Mouse (Mus musculus) embryo, embryonic 10.5 days (tissue): ENCODE data around the gene Grm4.

ENCODE experiments used
- DNase-seq: peaks from one replicate; pipeline ENCODE4 v3.0.0-alpha.2; 2015; ENCODE audit warnings: low spot score

The Grm4 gene

DNA sequence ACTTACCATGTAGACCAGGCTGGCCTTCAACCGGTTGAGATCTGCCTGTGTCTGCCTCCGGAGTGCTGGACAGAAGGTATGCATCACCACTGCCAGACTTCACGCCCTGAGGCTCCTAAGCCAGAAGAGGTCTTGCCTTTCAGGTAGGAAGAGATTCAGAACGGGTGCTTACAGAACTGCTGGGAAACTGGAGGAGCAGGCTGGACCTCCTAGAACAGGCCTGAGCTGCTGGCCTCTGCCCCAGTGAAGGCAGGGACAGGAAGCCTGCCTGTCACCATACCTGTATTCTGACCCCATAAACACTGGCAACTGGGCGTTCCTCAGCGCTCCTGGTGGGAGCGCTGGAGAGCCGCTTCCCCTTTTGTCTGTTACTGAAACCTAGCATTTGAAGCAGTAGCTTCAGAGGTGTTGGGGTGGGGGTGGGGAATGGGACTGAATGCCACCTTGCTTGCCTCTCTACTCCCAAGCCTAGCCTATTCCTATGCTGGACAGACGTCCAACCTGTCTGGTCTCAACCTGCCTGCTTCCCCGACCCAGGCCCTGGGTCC, 30.3 kb upstream of the Grm4 start:
- DNase-seq = no peak

DNA sequence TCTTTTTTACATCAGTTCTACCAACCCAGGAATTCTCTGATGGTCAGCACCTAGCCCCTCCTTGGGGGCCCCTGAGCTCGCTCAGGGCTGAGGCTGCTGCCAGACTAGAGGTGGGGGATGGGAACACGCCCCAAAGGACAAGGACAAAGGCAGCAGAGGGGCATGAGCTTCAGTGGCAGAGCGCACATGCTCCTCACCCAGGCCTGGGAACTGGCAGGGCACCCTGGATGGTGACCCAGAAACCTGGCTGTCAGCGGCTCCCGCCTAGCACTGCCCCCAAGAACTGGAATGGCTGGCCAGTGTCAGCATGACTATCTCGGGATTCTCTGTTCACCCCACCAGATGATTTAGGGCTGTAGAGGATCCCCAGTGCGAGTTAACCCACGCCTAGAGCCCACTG, 28.0 kb upstream of the Grm4 start:
- DNase-seq = peak; percentile 36

DNA sequence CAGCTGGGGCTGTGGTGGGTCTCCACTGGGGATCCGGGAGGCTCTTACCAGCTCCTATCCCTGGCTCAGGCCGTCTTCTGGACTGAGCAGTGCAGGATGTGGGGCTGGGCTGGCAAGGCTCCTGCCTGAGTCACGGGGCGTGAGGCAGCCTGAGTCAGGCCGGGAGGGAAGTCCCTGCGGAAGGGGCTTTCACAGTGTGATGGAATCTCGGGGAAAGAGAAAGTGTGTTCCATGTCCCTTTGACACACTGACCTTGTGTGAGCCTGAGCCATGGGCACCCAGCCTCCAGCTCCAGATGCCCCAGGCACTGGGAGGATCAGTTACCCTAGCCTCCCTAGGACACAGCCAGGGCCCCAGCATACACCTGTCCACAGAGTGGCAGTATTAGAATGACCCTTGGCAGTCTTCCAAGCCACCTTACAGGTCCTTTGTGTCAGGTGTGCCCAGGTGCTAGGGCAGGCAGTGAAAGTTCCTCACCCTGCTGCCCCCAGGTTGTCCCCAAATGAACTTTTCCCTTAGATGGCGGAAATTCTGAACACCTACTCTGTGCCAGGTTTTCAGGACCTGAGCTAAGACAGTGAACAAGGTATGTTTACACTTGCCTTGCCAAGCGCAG, 26.2 kb upstream of the Grm4 start:
- DNase-seq = no peak

DNA sequence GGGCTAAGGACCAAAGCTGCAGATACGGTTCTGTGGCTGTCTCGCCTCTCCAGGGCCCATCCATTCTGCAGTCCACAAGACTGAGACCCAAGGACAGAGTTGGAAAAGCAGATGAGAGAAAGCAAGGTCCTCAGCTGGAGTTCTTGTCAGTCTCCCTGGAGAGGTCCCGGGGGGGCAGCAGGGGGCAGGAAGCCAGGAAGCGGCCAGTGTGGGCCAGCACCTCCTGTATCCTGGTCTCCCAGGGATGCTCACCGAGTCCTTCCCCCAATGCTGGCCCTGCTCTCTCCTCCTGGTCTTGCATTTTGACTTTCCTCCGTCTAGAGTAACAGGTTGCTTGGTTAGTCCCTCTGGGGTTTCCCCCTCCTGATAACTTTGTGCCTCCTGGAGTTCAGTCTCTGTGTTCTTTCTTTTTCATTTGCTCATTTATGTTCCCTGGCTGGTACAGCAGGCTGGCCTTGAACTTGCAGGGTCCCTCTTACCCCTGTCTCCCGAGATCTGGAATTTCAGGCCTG, 25.4 kb upstream of the Grm4 start:
- no peak for DNase-seq

DNA sequence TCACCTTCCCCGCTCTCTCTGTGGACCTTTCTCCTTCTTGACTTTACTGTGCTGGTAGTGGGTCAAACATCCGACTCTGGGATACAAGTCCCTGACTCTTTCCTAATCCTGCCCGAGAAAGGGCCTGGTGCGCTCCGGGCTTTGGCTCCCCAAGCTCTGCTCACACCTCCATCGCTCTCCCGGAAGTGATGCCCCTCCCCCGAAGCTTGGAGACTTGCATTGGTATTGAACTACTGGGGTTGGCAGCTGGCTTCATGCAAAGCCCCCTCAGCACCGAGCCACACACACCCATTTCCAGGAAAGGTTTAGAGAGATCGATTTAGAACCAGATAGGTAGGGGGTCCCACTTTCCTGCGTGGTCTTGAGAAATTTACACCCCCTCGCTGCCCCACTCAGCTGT, 24.8 kb upstream of the Grm4 start:
- no peak for DNase-seq

DNA sequence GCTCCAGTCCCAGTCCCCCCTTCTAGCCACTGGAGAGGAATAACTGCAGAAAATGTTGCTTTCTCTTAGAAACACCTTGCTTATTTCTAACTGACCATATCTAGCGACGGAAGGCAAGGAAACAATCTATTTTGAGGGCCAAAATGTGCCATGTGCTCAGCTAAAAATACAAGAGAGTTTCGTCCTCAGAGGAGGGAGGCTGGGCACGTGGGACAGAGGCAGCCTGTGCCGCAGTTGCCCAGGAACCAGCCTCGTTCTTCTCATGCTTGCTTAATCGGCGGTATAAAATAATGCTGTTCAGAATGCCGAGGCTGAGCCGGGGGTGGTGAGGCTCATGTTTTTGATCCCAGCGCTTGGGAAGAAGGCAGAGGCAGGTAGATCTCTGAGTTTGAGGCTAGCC, 23.3 kb upstream of the Grm4 start:
- DNase-seq = no peak

DNA sequence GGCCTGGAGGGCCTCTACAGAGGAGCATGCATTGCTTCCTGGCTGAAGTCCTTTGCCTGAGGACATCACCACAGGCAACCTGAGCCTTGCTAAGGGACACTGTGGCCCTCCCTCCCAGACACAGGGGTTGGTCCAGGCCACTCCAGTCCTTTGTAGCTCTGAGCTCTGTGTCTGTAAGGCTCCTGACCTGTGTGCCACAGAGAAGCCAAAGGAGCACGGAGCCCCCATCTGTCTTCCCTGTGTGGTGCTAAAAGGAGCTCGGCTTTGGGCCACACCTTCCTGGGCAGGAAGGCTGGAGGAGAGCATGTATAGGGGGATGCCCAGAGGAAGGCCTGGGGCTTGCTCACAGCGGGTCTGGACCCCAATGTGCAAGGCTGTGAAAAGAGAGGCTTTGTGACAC, 20.8 kb upstream of the Grm4 start:
- DNase-seq = no peak

DNA sequence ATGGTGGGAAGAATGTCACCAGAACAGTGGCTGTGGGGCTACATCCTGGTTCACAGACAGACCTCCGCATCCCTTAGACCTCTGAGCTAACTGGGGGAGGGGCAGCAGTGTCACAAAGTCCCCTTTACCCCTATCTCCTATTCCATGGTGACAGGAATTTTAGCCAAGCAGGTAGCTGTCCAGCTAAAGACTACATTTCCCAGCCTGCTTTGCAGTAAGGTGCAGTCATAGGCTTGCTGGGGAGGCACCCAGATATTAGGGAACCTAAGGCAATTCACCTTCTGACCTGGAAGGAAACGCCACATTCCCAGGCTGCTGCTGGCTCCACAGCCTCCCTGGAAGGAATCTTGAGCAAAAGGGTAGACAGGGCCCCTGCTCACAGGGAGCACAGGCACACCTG, 20.1 kb upstream of the Grm4 start:
- DNase-seq = no peak

DNA sequence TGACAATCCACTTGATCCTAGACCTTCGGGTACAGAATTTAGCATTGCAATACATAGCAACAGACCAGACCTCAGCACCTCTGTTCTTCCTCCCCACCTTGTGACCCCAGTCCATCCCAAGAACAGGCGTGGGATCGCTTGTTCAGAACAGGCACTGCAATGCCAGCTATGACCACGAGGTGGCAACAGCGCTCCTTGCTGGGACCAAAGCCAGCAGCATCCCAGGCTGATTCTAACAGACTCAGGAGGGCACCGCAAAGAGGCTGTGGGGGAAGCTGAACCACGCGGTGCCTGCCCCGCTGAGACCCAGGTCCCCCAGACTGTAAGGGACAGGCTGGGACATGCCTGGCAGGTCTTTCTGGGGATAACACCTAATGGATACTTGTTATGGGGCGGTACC, 13.5 kb upstream of the Grm4 start:
- DNase-seq = peak; percentile 95

DNA sequence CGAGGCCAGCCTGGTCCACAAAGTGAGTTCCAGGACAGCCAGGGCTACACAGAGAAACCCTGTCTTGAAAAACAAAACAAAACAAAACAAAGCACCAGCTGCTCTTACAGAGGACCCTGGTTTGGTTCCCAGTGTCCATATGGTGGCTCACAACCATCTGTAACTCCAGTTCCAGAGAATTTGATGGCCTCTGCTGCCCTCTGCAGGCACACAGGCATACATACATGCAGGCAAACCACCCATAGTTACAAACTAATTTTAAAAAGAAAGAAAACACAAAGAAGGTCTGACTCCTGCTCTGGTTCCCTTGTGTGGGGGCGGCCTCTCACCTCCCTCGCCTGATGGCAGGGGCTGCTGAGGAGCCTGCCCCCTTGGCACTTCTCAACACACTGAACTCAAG, 12.2 kb upstream of the Grm4 start:
- no peak for DNase-seq

DNA sequence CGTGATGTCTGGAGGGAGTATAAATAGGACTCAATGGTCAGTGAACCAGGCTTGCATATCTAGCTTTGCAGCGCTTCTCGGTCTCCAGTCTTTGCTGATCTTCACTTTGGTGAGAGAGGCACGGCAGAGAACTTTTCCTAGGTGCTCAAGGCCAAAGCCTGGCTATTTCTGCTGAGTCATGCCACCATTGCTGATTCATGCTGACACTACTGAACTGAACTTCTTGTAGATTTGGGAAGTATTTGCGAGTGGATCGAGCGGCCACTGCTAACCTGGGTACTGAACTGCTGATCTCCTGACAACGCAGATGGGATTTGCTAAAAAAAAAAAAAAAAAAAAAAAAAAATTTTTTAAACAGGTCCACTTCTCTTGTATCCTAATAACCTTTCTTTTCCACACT, 10.9 kb upstream of the Grm4 start:
- DNase-seq = no peak

DNA sequence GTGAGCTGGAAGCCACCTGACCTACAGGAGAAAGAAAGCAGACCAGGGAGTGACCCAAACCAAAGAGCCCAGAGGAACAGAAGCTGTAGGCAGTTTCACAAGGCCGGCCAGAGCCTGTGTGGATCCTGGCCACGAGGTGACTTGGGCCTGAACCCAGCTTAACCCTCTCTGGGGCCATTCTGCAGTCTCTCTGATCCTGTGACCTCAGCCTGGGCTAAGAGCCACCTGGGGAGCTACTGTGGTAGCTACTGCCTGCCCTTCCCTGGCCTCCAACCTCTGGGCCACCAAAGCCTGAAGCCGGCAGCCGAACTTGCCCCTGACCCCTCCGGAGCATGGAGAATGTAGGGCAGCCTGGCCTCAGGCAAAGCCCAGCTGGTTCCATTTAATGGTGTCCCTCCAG, 7.6 kb upstream of the Grm4 start:
- DNase-seq = no peak

DNA sequence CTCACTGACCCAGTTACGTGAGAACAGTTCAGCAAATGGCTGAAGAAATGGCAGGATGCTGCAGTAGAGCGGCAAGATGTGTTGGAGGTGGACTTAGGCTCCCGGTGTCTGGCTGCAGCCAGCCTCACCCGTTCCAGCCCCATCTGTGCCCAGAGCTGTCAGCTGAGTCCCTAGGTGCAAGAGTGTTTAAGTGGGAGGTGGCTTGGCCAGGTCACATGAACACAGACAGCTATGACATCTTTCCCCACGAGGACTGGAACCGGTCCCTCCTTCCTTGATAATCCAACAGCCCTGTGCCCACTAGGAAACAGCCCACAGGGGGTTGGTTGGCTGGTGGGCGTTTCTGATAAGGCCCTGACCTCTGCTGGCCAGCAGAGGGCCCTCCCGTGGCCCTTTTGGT, 6.8 kb upstream of the Grm4 start:
- DNase-seq = no peak

DNA sequence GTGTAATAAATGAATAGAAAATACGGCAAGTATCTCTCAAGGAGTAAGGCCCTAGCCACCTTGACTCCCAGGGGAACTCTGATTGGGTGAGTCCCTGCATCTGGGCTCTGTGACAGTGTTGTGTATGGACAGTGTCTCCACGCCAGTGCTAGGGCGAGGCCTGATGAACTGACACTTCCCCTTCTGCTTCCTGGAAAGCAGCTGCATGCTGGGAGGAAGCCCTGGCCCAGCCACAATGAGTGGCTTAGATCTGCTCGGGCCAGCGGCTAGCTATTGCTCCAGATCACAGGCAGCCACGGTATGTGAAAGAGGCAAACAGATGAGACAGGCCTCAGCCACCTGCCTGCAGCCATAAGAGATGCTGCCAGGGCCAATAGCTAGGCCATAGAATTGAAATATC, 6.0 kb upstream of the Grm4 start:
- DNase-seq = no peak

DNA sequence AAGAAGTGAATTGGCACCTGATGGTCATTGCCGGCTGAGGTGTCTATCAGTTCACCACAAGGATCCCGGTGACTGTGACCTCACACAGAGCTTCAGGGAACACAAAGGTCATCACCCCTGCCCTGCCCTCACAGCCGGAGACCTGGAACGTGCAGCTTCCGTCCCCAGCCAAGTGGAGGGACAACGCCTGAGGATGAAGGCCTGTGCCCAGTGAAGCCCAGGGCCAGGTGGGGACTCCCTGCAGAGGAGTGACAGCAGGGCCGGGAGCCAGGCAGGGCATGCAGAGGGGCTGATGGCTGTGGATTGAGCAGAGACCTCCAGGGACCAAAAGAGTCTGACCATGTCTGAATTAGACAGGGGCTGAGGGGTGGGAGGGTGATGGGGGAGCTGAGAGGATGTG, 1.9 kb upstream of the Grm4 start:
- no peak for DNase-seq

DNA sequence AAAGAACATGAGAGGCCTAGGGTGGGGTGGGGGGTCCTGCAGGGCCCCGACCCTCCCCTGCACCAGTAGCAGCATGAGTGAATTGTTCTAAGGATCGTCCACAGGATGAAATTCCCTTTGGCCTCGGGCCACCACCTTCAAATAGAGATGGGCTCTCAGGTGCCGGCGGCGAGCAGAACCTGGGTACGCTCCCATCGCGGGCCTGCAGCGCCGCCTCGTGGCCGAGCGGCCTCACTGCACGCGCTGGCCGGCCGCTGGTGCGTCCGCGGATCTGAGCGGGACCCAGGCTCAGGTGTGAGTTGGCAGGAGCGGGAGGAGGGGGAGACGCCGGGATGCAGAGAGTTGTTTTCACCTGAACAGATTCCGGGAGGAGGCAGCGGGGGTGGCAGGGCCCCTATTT, 646 bp downstream of the Grm4 start:
- peak; percentile 79 for DNase-seq

DNA sequence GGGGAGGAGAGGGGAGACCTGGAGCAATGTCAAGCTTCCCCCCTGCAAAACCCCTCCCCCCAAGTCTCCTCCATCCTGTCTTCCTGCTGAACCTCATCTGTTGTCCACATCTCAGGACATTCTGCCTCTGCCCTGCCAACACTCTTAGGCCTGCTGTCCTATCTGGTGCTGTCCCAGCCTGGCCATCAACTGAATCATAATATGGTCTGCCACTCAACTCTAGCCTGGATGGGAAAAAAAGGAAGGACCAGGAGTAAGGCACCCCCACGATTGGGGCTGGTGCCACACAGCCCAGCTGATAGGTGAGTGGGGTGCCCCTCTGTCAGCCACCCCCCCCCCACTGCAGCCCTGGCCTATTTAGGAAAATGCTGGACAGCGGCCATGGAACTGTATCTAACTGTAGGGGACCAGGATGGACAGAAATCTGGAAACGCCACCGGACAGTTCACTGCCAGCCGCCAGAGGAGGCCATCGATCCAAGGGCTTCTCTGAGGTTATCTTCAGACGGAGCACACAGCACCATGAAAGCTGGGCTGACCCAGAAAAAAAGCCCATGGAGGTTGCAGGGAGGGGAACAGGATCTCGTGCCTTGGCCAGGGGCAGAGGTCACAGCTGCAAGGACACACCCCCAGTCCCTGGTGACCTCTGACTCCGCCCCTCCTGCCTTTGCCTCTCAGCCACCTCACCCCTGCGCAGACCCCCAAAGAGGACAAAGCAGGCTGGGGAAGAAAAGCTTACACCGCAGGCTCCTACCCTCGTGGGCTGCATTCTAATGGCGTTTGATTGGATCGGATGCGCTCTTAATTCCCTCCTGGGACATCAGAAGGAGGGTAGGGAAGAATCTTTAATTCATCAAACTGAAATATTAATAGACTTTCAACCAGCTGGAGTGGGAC, 2.3 kb downstream of the Grm4 start:
- DNase-seq = peak; percentile 77

DNA sequence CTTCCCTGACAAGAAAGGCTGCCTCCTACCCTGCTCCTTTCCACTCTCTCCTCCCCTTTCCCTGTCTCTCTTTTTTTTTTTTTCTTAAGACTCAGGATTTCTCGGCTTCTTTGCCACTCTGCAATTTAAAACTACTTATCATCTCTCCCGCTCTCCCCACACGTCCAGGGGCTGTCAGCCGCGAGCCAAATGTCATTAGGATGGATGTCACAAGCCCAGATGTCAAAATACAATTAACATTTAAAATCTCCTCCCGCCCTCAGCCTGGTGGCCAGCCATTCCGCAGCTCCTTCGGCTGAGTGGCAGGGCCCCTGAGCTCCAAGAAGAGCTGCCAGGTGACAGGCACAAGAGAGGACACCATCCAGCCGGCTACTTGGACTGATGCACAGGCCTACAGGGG, 2.9 kb downstream of the Grm4 start:
- peak; percentile 33 for DNase-seq

DNA sequence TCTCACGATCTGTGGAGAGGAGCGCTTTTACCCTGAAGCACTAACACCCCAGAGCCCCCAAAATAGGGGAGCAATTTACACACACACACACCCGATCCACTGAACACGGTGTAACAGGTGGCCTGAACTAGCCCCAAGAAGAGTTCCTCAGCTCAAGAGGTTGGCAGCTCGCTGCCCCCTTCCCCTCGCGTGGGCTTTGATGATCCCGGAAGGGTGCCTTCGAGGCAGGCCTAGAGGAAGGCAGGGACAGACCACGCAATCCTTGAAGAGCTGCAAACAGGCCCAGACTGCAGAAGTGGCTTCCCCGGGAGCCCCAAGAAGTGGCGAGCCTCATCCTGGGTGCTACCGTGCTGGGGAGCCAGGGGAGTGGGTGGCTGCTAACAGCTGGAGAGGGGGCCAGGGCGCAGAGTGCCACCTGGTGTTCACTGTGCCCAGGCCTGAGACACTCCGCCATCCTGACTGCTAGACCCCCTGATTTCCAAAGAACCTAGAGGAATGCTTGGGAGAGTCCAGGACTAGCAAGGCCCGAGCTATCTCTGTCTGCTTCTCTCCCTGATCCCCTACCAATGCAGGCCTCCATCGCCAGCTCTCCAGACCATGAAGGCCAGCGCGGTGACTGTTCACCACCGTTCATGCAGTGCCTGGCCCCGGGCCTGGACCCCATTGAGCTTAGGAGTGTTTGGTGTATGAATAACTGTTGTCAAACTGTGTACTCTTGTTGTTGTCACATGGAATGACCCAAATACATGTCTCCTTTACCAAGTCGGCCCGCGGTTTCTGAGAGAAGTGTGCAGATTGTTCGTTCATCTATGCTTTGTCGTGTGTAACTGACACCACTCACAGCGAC, 7.1 kb downstream of the Grm4 start:
- peak; percentile 36 for DNase-seq

DNA sequence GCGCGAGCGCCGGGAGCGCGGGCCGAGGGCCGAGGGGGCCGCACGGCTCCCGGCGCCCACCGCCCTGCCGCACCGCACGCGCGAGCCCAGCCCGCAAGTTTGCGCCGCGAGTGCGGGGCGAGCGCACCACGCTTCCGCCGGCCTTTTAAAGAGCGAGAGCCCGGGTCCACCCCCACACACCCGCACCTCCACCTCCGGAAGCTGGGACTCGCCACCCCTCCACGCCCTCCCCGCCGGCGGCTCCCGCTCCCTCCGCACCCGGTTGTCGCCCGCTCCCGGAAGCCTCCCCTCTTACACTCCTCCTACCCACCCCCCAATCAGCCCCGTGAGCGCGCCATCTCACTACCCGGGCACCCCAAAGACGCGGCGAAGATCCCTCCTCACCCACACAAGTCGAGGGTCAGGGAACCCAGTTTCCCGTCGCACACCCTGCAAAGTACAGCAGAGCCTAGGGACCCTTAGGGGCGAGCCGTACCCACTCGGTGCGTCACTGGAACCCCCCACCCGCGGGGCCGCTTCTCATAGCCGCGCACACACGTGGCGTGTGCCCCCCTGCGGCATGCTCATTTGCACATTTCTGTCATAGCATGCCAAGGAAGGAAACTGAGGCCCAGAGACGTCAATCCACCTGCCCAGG, 7.8 kb downstream of the Grm4 start:
- no peak for DNase-seq

DNA sequence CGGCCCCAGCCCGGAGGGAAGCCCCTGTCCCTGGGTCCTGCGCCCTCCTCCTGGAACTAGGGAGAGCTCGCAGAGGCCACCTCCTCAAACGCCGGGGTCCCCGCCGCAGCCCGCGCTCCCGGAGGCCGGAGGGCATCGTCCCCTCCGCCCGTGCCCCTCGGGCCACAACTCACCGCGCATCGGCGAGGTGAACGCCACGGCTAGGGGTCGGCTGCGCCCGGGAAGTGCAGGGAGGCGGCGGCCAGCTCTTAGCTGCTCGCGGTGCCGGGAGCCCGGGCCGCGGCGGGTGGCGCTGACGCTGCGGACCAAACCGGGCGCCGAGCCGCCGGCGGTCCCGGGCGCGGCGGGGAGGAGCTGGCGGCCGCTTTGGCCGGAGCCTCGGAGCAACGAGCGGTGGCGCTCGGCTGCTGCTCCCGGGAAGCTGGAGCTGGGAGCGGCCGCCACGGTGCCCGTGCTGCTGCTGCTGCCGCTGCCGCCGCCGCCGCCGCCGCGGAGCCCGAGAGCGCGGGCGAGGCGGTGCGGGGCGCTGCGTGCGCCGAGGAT, 8.5 kb downstream of the Grm4 start:
- DNase-seq = no peak
